ENCODE assay signal across 27 mouse cellular contexts in genomic region chr2:4645066-4645465, GRCm38 (mm10). TPM values are rescaled to one million over a fixed set of nuclear protein-coding genes. Genes with fewer than 3 reads are reported as not detected.
DNase-seq lines count a peak whose midpoint lies in the region; ATAC-seq and TF ChIP-seq lines count a peak whose summit lies in the region.
"Had no signal": no experiment of that assay in that cellular context is flagged by ENCODE, and none has a peak within 500 bp of the region (broad histone marks: within the 10 kb centered on the region; RNA-seq: fewer than 3 reads in every experiment).

No protein-coding gene starts in this region.

- no peak for ATAC-seq in liver, postnatal 0 days
- ATAC-seq in Patski, result no peak
- ATAC-seq in stomach, postnatal 0 days (ENCODE audit: low FRiP score, low TSS enrichment), result no peak
- ATAC-seq: midbrain, embryonic 13.5 days had no signal

- H3K79me2 ChIP-seq in liver, adult 2 months (ENCODE audit: control insufficient read depth, insufficient read depth, low read length), result peaks cover 13% of the 10 kb centered on the region; the same call in 1 of the 2 replicates

- H3K4me3 ChIP-seq in liver, adult 2 months (ENCODE audit: insufficient read depth, low read depth, low read length), result no peak overlapping the region
- no peak overlapping the region for H3K4me3 ChIP-seq in liver, postnatal 0 days (ENCODE audit: low read depth, low read length)
- no peak overlapping the region for H3K4me3 ChIP-seq in stomach, postnatal 0 days (ENCODE audit: low read depth, low read length)
- H3K4me3 ChIP-seq: erythroblast, embryonic 14.5 days; heart, embryonic 10.5 days; heart, embryonic 15.5 days; hindbrain, embryonic 13.5 days; kidney, embryonic 15.5 days; layer of hippocampus, adult 2 months; limb, embryonic 13.5 days; liver, embryonic 13.5 days; megakaryocyte, embryonic 14.5 days; midbrain, embryonic 13.5 days had no signal

- no peak overlapping the region for H3K4me2 ChIP-seq in liver, postnatal 0 days (ENCODE audit: low read depth, low read length)
- H3K4me2 ChIP-seq in stomach, postnatal 0 days (replicated peaks; ENCODE audit: low read depth), result no peak overlapping the region
- H3K4me2 ChIP-seq: heart, embryonic 15.5 days; hindbrain, embryonic 13.5 days; kidney, embryonic 15.5 days; limb, embryonic 13.5 days; liver, embryonic 13.5 days; lung, embryonic 14.5 days; midbrain, embryonic 13.5 days had no signal

- no peak for TF ChIP-seq POLR2A in liver, adult 2 months (IDR thresholded peaks at IDR 0.05; ENCODE audit: extremely low read depth, insufficient read depth, low read length)

- no peaks in the 10 kb centered on the region for H3K27me3 ChIP-seq in liver, adult 2 months (ENCODE audit: control insufficient read depth, insufficient read depth, low read length)
- H3K27me3 ChIP-seq in liver, postnatal 0 days (ENCODE audit: insufficient read depth, low read length), result no peaks in the 10 kb centered on the region
- H3K27me3 ChIP-seq in Patski, result no peaks in the 10 kb centered on the region
- no peaks in the 10 kb centered on the region for H3K27me3 ChIP-seq in stomach, postnatal 0 days (ENCODE audit: control insufficient read depth, insufficient read depth, low read length)
- H3K27me3 ChIP-seq: heart, embryonic 15.5 days; hindbrain, embryonic 13.5 days; kidney, embryonic 15.5 days; limb, embryonic 13.5 days; liver, embryonic 13.5 days; midbrain, embryonic 13.5 days had no signal

- intact Hi-C loops in gastrocnemius, postnatal 14 days (cut with DNase I; ENCODE audit: low total_unique reads), result no loop called here

- no peak overlapping the region for H3K27ac ChIP-seq in liver, adult 2 months (replicated peaks; ENCODE audit: insufficient read depth, low read depth, low read length)
- no peak overlapping the region for H3K27ac ChIP-seq in liver, postnatal 0 days (ENCODE audit: low read depth)
- H3K27ac ChIP-seq in stomach, postnatal 0 days (replicated peaks), result no peak overlapping the region
- H3K27ac ChIP-seq: heart, embryonic 10.5 days; heart, embryonic 15.5 days; hindbrain, embryonic 13.5 days; kidney, embryonic 15.5 days; layer of hippocampus, adult 2 months; limb, embryonic 13.5 days; liver, embryonic 13.5 days; midbrain, embryonic 13.5 days had no signal

- POLR2A ChIA-PET in Patski (lab: Charles Lee), result no interaction called here

- DNase-seq in liver, adult 2 months (ENCODE audit: extremely low read depth, low read depth, low spot score), result no peak
- DNase-seq in liver, postnatal 0 days, result no peak
- DNase-seq in retina, postnatal 1 day, result peak; percentile 3
- no peak for DNase-seq in retina, embryonic 14.5 days (ENCODE audit: low spot score)
- no peak for DNase-seq in Patski (ENCODE audit: low read depth, low spot score)
- no peak for DNase-seq in stomach, postnatal 0 days (ENCODE audit: low spot score)
- DNase-seq in gastrocnemius, postnatal 14 days, result no peak
- DNase-seq in cerebellum, postnatal 36 days, result no peak
- DNase-seq: adrenal gland, postnatal 14 days; B cell, adult 2 months; cerebellum, adult 11 months; cerebellum, adult 9-11 months; gastrocnemius, postnatal 10 days; kidney, adult 11 months; kidney, postnatal 36 days; liver, embryonic 13.5 days; lung, embryonic 14.5 days; lung, postnatal 4 days had no signal

- H3K9me3 ChIP-seq in liver, postnatal 0 days (ENCODE audit: low read length), result no peaks in the 10 kb centered on the region
- H3K9me3 ChIP-seq in stomach, postnatal 0 days (ENCODE audit: control insufficient read depth, low read length), result no peaks in the 10 kb centered on the region
- H3K9me3 ChIP-seq: heart, embryonic 10.5 days; heart, embryonic 15.5 days; hindbrain, embryonic 13.5 days; kidney, embryonic 15.5 days; limb, embryonic 13.5 days; liver, embryonic 13.5 days; megakaryocyte, embryonic 14.5 days; midbrain, embryonic 13.5 days had no signal

- 92% methylated on average over 4 of the region's 4 CpGs for WGBS in liver, adult 2 months
- 87% methylated on average over 4 of the region's 4 CpGs for WGBS in liver, postnatal 0 days (ENCODE audit: insufficient replicate concordance)
- 80% methylated on average over 4 of the region's 4 CpGs for WGBS in stomach, postnatal 0 days

- TF ChIP-seq CTCF in liver, adult 2 months (IDR thresholded peaks at IDR 0.05; ENCODE audit: low read depth, low read length), result 0 out of 2 replicates have a peak, but pooled peaks have one; percentile 11
- TF ChIP-seq CTCF in liver, postnatal 0 days (IDR thresholded peaks at IDR 0.05; ENCODE audit: low read depth), result no peak
- peak; percentile 34 for TF ChIP-seq CTCF in Patski (IDR thresholded peaks at IDR 0.05)
- peak; percentile 14; the same call in 1 of the 2 replicates for TF ChIP-seq CTCF in stomach, postnatal 0 days (IDR thresholded peaks at IDR 0.05; ENCODE audit: low read depth)

- no peak for TF ChIP-seq EP300 in liver, postnatal 0 days (IDR thresholded peaks at IDR 0.05; ENCODE audit: low read depth)
- TF ChIP-seq EP300 in stomach, postnatal 0 days (optimal IDR thresholded peaks at IDR 0.05), result no peak

- peaks cover 34% of the 10 kb centered on the region for H3K36me3 ChIP-seq in liver, adult 2 months (ENCODE audit: control insufficient read depth, insufficient read depth, low read length)
- peaks cover 49% of the 10 kb centered on the region for H3K36me3 ChIP-seq in liver, postnatal 0 days (replicated peaks; ENCODE audit: insufficient read depth, low read length)
- H3K36me3 ChIP-seq in stomach, postnatal 0 days (ENCODE audit: control insufficient read depth, insufficient read depth, low read length), result peaks cover 12% of the 10 kb centered on the region

- no peak overlapping the region for H3K9ac ChIP-seq in liver, adult 2 months (ENCODE audit: low read depth, low read length)
- no peak overlapping the region for H3K9ac ChIP-seq in liver, postnatal 0 days (replicated peaks)
- H3K9ac ChIP-seq in stomach, postnatal 0 days (ENCODE audit: low read length), result no peak overlapping the region
- H3K9ac ChIP-seq: heart, embryonic 15.5 days; hindbrain, embryonic 13.5 days; kidney, embryonic 15.5 days; limb, embryonic 13.5 days; liver, embryonic 13.5 days; lung, embryonic 14.5 days; midbrain, embryonic 13.5 days had no signal

- in situ Hi-C loops in Patski (cut with MboI; ENCODE audit: low pct_unique_long_range_greater_than_20kb), result loop anchor here (25.0 kb wide), 2 partner anchors 833 to 1158 kb away; partner anchors contain the start of gene Suv39h2

- H3K4me1 ChIP-seq in liver, adult 2 months (ENCODE audit: control insufficient read depth, insufficient read depth, low read length), result peaks cover 10% of the 10 kb centered on the region
- peaks cover 9% of the 10 kb centered on the region for H3K4me1 ChIP-seq in liver, postnatal 0 days (ENCODE audit: insufficient read depth)
- H3K4me1 ChIP-seq in stomach, postnatal 0 days (replicated peaks; ENCODE audit: control insufficient read depth, insufficient read depth), result no peaks in the 10 kb centered on the region

- CTCF ChIA-PET in Patski (lab: Charles Lee), result interaction anchor here (3.6 kb wide), 1 partner anchor 10 kb away, joined by 18 read pairs; no protein-coding TSS in a partner anchor

RNA-seq across cellular contexts. Expression of gene Prpf18, which starts 6.8 kb away (rescaled TPM):
- 28.6 and 40.9 TPM in 2 replicates for total RNA-seq in liver, adult 2 months (2014; rRNA removed)
- polyA plus RNA-seq in liver, adult 2 months (2012; rRNA removed), result 6.5 and 7.8 TPM in 2 replicates
- 16.2 and 17.1 TPM in 2 replicates for polyA plus RNA-seq in liver, postnatal 0 days (2015; fragmentation: Nextera tagmentation; extraction: Ambion mirVana)
- polyA plus RNA-seq in Patski (2021), result 34.5 TPM
- polyA plus RNA-seq in stomach, postnatal 0 days (2015; fragmentation: Nextera tagmentation; extraction: Ambion mirVana), result 15.5 and 15.6 TPM in 2 replicates
- 10 to 100 TPM; 30.4 to 31.1 TPM for total RNA-seq in gastrocnemius, postnatal 14 days (2021)
